Mouse (Mus musculus) liver, adult 2 months (tissue): ENCODE data around the gene Ccl11.

Source experiments
- CTCF ChIP-seq: fragments of 200-500 bp; IDR thresholded peaks from 2 replicates; pipeline ENCODE4 v1.5.1; 2011; ENCODE audit warnings: low read depth, low read length, control low read depth
- POLR2A ChIP-seq: fragments of 200-500 bp; IDR thresholded peaks from 2 replicates; pipeline ENCODE4 v1.6.1; 2011; ENCODE audit warnings: low read length, control low read depth; ENCODE audit not compliant: insufficient read depth; ENCODE audit errors: extremely low read depth

DNA sequence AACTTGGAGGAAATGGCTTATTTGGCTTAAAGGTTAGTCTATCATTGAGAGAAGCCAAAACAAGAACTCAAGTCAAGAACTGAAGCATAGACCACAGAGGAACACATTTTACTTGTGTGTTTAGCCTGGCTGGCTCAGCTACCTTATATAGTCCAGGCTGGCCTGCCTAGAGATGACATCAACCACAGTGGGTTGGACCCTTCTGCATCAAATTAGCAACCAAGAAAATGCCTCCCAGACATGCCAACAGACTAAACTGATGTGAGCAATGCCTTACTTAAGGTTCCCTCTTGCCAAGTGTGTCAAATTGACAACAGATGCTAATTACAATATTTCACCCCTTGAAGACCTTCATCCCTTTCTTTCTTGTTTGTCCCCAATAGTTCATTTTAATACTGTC lies 52.0 kb downstream of the Ccl11 start:
- TF ChIP-seq CTCF (no peak), POLR2A (no peak)
